Mouse (Mus musculus) liver, embryonic 13.5 days (tissue): ENCODE data around the gene Atad2b. TPM values are rescaled to one million over a fixed set of nuclear protein-coding genes. Genes with fewer than 3 reads are reported as not detected.
"Not testable (repeated sequence)": the region's sequence is repeated elsewhere in the genome, so short reads cannot be mapped to it uniquely, and the experiment has no call there.

Source experiments
- ATAC-seq: fragments of 200-750 bp; cut with Nextera tagmentation; 2 replicates; pipeline ENCODE4 v1.8.0; 2017; ENCODE audit warnings: low read depth, mild to moderate bottlenecking, moderate number of reproducible peaks, moderate library complexity
- DNase-seq: peaks from one replicate; pipeline ENCODE4 v3.0.0; 2022
- H3K27ac ChIP-seq: fragments of 300-500 bp; sonication (generic); 2 replicates; pipeline ENCODE4 v1.5.1; 2015; ENCODE audit warnings: moderate library complexity, mild to moderate bottlenecking, inconsistent platforms
- H3K27me3 ChIP-seq: fragments of 300-500 bp; sonication (generic); 2 replicates; pipeline ENCODE4 v1.6.1; 2015; ENCODE audit warnings: mild to moderate bottlenecking, inconsistent platforms
- H3K36me3 ChIP-seq: fragments of 300-500 bp; sonication (generic); 2 replicates; pipeline ENCODE4 v1.6.1; 2015; ENCODE audit warnings: mild to moderate bottlenecking, inconsistent platforms
- H3K4me1 ChIP-seq: fragments of 300-500 bp; sonication (generic); replicated peaks from 2 replicates; pipeline ENCODE4 v1.6.1; 2015; ENCODE audit warnings: inconsistent platforms
- H3K4me2 ChIP-seq: fragments of 300-500 bp; sonication (generic); 2 replicates; pipeline ENCODE4 v1.6.1; 2015; ENCODE audit warnings: inconsistent platforms, mild to moderate bottlenecking, moderate library complexity
- H3K4me3 ChIP-seq: fragments of 300-500 bp; sonication (generic); replicated peaks from 2 replicates; pipeline ENCODE4 v1.5.1; 2015; ENCODE audit warnings: mild to moderate bottlenecking, inconsistent platforms
- H3K9ac ChIP-seq: fragments of 300-500 bp; sonication (generic); 2 replicates; pipeline ENCODE4 v1.6.1; 2015; ENCODE audit warnings: mild to moderate bottlenecking, inconsistent platforms
- H3K9me3 ChIP-seq: fragments of 300-500 bp; sonication (generic); replicated peaks from 2 replicates; pipeline ENCODE4 v1.6.1; 2016; ENCODE audit warnings: inconsistent platforms
- WGBS: fragments of 180-500 bp; shearing (Covaris S2); methylation state at CpG from one replicate; pipeline ENCODE4 v1.1.7; 2015; ENCODE audit not compliant: insufficient replicate concordance; 5-methylcytosine and 5-hydroxymethylcytosine counted together
- polyA plus RNA-seq: library from polyadenylated mRNA; unstranded; fragments of >200 nt; fragmentation: Nextera tagmentation; extraction: Ambion mirVana; gene quantifications from 2 replicates; pipeline ENCODE4 v1.2.1, GENCODE M21; 2015

Gene Atad2b
- polyA plus RNA-seq, 1 experiment from 2014 or later = 5.1 TPM

DNA sequence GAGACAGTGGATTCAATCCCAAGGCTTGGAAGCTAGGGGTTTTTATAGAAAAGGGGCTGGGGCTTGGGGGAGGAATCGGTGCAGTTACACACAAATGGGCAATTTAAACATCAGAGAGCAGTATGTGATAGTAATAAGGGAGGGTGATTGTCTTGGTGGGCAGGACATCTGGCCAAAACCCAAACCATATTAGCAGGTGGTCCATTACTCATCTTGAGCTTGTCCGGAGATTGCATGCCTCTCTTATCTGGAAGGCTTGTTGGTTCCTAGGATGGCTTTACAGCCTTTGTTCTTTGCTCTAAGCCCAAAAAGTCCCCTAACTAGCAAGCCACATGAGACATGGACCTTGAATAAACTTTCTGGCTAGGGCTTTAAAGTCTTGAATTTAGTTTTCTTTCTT, 91.5 kb downstream of the Atad2b start:
- not testable (repeated sequence) for H3K27me3 ChIP-seq, H3K4me3 ChIP-seq, ATAC-seq, H3K9ac ChIP-seq, H3K9me3 ChIP-seq, DNase-seq, H3K4me1 ChIP-seq, H3K27ac ChIP-seq, H3K4me2 ChIP-seq
- H3K36me3 ChIP-seq = peaks cover 28% of the 10 kb centered on the region
- WGBS = 79% methylated on average over 2 of the region's 2 CpGs

DNA sequence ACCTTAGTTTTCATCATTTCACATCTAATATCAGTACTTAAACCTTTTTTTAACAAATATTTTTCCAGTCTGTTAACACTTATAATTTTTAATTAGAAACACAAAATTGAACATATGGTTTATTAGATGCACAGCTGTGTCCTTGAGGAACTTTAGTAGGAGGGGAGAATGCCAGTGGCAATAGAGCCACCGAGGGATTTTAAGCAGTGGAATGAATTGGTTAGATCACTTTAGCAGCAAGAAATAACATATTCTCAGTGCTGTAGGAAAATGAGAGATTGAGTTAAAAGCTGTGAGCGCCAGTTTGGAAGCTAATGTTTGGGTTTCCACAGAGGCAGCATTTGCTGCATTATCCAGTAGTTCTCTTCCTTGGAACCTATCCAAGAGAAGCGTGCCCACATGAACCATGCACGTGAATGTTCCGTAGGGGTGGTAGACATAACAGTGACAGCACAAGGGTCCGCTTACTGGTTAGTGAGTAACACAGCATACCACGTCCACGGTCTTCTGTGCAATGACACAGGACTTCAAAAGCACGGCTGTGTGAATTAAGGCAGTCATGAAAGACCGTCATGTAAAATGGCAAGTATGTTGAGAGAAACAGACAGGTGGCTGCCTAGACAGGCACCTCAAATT, 108.2 kb downstream of the Atad2b start:
- Histone ChIP-seq H3K4me1 (no peaks in the 10 kb centered on the region), H3K9me3 (no peaks in the 10 kb centered on the region), H3K4me2 (no peak overlapping the region), H3K36me3 (peaks cover 46% of the 10 kb centered on the region), H3K9ac (no peak overlapping the region), H3K27me3 (no peaks in the 10 kb centered on the region), H3K27ac (no peak overlapping the region), H3K4me3 (no peak overlapping the region)
- no peak for ATAC-seq
- 91% methylated on average over 10 of the region's 10 CpGs for WGBS
- no peak for DNase-seq

DNA sequence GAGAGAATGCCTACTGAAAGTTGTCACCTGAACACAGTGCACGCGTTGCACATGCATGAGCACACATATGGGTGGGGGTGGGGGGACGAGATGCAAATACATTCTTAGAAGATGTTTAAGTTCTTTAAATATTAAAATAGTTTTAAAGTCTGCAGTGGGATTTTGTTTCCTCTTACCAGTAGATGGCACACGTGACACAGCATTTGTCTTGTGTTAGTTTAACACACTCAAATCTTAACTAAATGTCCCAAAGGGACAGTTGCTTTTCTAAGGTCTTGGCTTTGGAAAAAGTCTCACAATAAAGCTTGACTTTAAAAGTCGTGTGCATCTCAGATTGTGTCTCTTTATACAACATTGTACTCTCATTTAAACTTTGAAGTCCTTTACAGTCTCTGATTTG, 111.9 kb downstream of the Atad2b start:
- no peak overlapping the region for H3K4me3 ChIP-seq
- H3K9me3 ChIP-seq = no peaks in the 10 kb centered on the region
- peaks cover 59% of the 10 kb centered on the region for H3K36me3 ChIP-seq
- no peak overlapping the region for H3K9ac ChIP-seq
- no peaks in the 10 kb centered on the region for H3K4me1 ChIP-seq
- ATAC-seq (no peak), DNase-seq (no peak)
- no peaks in the 10 kb centered on the region for H3K27me3 ChIP-seq
- H3K27ac ChIP-seq = no peak overlapping the region
- no peak overlapping the region for H3K4me2 ChIP-seq
- 81% methylated on average over 5 of the region's 5 CpGs for WGBS

GRCm38 (mm10) chr12:5038008-5038407, 120.9 kb downstream of the Atad2b start:
- DNase-seq = no peak
- H3K36me3 ChIP-seq = peaks cover 59% of the 10 kb centered on the region

DNA sequence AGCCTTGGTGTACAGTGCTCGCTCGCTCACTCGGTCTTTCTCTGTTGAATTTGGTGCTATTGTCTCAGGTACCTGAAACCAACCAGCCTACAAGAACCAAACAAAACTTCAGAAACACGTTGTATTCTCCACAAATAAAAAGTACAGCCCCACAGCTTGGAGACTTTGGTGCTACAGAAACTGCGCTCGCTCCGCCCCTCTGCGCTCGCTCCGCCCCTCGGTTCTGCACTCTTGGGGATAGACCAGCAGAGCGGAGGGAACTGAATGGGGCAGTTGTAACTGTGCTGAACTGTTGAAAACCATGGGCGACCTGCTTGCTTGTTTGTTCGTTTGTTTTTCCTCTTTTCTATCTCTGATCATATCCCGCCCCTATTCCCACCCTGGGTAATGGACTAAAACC, 127.0 kb downstream of the Atad2b start:
- no peak for ATAC-seq
- H3K4me3 ChIP-seq = no peak overlapping the region
- H3K27ac ChIP-seq = no peak overlapping the region
- H3K27me3 ChIP-seq = no peaks in the 10 kb centered on the region
- DNase-seq = no peak
- H3K36me3 ChIP-seq = peaks cover 24% of the 10 kb centered on the region
- H3K9me3 ChIP-seq = no peaks in the 10 kb centered on the region
- no peak overlapping the region for H3K4me2 ChIP-seq
- WGBS = 88% methylated on average over 15 of the region's 15 CpGs
- H3K4me1 ChIP-seq = no peaks in the 10 kb centered on the region
- H3K9ac ChIP-seq = no peak overlapping the region

More at GRCm38 (mm10) chr12:5038008-5038407, 120.9 kb downstream of the Atad2b start:
- no peak overlapping the region for H3K4me3 ChIP-seq
- no peaks in the 10 kb centered on the region for H3K4me1 ChIP-seq
- ATAC-seq = no peak
- no peaks in the 10 kb centered on the region for H3K9me3 ChIP-seq
- 94% methylated on average over 2 of the region's 2 CpGs for WGBS
- H3K27ac ChIP-seq = no peak overlapping the region
- H3K9ac ChIP-seq = no peak overlapping the region
- H3K27me3 ChIP-seq = no peaks in the 10 kb centered on the region
- no peak overlapping the region for H3K4me2 ChIP-seq

GRCm38 (mm10) chr12:5048104-5048503, 131.0 kb downstream of the Atad2b start:
- no peak overlapping the region for H3K4me2 ChIP-seq
- no peaks in the 10 kb centered on the region for H3K4me1 ChIP-seq

DNA sequence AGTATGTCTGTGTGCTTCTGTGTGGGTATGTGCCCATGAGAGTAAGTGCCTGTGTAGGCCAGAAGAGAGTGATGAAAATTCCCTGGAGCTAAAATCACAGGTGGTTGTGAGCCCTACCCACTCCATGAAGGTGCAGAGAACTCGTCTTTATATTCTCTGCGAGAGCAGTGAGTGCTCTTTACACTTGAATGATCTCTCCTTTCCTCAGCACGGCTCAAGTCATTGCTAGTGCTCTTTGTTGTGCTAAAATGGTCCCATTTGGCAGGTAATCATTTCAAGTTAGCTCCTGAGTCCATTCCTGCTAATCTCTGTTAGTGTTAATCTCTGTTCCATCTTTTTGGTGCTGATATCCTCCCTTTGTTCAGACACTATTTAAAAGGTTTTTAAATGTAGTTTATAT, 150.4 kb downstream of the Atad2b start:
- Histone ChIP-seq H3K4me1 (no peaks in the 10 kb centered on the region), H3K27ac (no peak overlapping the region), H3K9ac (no peak overlapping the region), H3K4me3 (no peak overlapping the region), H3K4me2 (no peak overlapping the region), H3K36me3 (no peaks in the 10 kb centered on the region), H3K27me3 (no peaks in the 10 kb centered on the region), H3K9me3 (no peaks in the 10 kb centered on the region)
- WGBS = 41% methylated on average over 3 of the region's 3 CpGs
- no peak for ATAC-seq
- DNase-seq = no peak

More at GRCm38 (mm10) chr12:5048104-5048503, 131.0 kb downstream of the Atad2b start:
- no peak for DNase-seq
- no peaks in the 10 kb centered on the region for H3K27me3 ChIP-seq
- ATAC-seq = no peak
- H3K9me3 ChIP-seq = peaks cover 23% of the 10 kb centered on the region
- H3K4me3 ChIP-seq = no peak overlapping the region
- no peak overlapping the region for H3K9ac ChIP-seq
- 94% methylated on average over 4 of the region's 4 CpGs for WGBS
- no peak overlapping the region for H3K27ac ChIP-seq
- peaks cover 15% of the 10 kb centered on the region for H3K36me3 ChIP-seq

DNA sequence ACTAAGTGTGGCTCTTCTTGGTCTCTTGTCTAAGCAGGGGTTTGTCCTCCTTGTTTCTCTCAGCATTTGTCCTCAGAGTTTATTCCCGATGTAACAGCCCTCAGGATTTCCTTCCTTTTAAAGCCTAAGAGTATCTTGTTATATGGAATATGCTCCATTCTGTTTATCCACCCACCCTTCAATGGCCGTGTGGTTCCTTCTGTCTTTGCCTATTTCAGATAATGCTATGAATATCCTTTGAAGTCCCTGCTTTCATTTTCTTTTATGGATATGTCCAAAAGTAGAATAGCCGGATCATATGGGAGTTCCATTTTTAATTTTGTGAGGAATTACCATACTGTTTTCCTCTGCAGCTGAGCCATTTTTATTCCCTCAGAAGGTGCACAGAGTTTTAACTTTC, 153.0 kb downstream of the Atad2b start:
- no peak overlapping the region for H3K9ac ChIP-seq
- no peak overlapping the region for H3K4me2 ChIP-seq
- H3K27ac ChIP-seq = no peak overlapping the region
- H3K27me3 ChIP-seq = no peaks in the 10 kb centered on the region
- no peak overlapping the region for H3K4me3 ChIP-seq
- H3K36me3 ChIP-seq = no peaks in the 10 kb centered on the region
- ATAC-seq (no peak), DNase-seq (no peak)
- H3K4me1 ChIP-seq = no peaks in the 10 kb centered on the region
- H3K9me3 ChIP-seq = no peaks in the 10 kb centered on the region
- 69% methylated on average over 3 of the region's 3 CpGs for WGBS

GRCm38 (mm10) chr12:5073191-5073590, 156.0 kb downstream of the Atad2b start:
- 71% methylated on average over 12 of the region's 12 CpGs for WGBS
- Histone ChIP-seq H3K4me2 (no peak overlapping the region), H3K27me3 (no peaks in the 10 kb centered on the region), H3K9ac (no peak overlapping the region), H3K4me1 (no peaks in the 10 kb centered on the region), H3K27ac (no peak overlapping the region), H3K9me3 (no peaks in the 10 kb centered on the region), H3K36me3 (no peaks in the 10 kb centered on the region), H3K4me3 (no peak overlapping the region)
- ATAC-seq = no peak
- no peak for DNase-seq

- 71% methylated on average over 4 of the region's 4 CpGs for WGBS
- Histone ChIP-seq H3K27me3 (no peaks in the 10 kb centered on the region), H3K4me2 (no peak overlapping the region), H3K27ac (no peak overlapping the region), H3K4me3 (no peak overlapping the region), H3K4me1 (no peaks in the 10 kb centered on the region), H3K36me3 (no peaks in the 10 kb centered on the region), H3K9me3 (no peaks in the 10 kb centered on the region), H3K9ac (no peak overlapping the region)
- ATAC-seq (no peak), DNase-seq (no peak)
Measured at GRCm38 (mm10) chr12:5081480-5081879, 164.3 kb downstream of the Atad2b start.

DNA sequence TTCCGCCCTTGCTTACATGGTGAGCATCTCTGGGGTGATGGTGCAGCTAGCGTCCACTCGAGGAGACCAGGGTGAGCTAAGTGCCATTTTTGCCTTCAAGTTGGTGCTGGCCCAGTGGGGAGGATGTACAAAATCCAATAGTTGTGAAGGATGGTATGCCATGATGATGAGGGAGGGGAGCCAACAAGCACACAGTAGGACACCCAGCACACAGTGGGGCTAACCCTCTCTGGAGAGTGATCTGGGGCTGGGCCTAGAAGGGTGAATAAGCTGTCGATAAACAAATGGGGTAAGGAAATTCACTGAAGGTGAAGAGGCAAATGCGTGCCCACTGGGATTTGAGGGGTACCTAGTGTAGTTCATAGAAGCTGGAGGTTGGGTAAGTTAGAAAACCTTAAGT, 167.6 kb downstream of the Atad2b start:
- DNase-seq (no peak), ATAC-seq (no peak)
- Histone ChIP-seq H3K4me2 (no peak overlapping the region), H3K27ac (no peak overlapping the region), H3K27me3 (no peaks in the 10 kb centered on the region), H3K4me3 (no peak overlapping the region), H3K36me3 (no peaks in the 10 kb centered on the region), H3K4me1 (no peaks in the 10 kb centered on the region), H3K9me3 (no peaks in the 10 kb centered on the region), H3K9ac (no peak overlapping the region)
- 76% methylated on average over 5 of the region's 5 CpGs for WGBS

DNA sequence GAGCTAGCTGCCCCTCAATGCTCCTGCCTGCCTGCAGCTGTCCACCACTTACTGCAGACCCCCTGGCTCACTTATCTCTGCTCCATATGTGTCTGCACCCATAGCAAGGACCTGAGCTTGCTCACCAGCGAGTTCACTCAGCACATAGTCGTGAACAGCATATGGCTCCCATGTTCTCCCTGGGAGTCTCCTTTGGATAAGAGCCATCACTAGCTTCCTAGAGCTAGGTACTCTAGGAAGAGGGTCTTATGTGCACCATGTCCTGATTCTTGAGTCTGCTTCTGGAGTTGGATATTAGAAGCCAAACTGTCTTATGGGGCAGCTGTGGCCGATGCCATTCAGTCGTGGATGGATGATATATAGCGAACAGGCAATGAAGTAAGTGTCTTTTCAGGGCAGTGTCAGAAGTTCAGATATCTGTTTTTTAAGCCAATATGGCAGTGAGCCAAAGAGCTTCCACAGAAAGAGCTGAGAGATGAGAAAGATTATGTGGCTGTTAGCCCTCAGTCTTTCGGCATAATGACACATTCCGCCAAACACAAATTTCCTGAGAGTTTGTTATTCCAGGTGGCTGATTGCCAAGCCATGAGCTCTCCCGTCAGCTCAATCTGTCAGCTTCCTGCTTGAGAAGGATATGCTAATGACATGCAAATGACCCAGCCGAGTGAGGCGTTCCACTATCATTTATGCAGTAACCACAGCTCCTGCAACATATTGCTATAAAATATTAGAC, 170.8 kb downstream of the Atad2b start:
- WGBS = 42% methylated on average over 10 of the region's 10 CpGs

More for the DNA sequence above, 170.8 kb downstream of the Atad2b start:
- no peak for DNase-seq
- no peak for ATAC-seq
- Histone ChIP-seq H3K9me3 (no peaks in the 10 kb centered on the region), H3K4me1 (no peaks in the 10 kb centered on the region), H3K27me3 (no peaks in the 10 kb centered on the region), H3K4me3 (no peak overlapping the region), H3K9ac (no peak overlapping the region), H3K4me2 (no peak overlapping the region), H3K27ac (no peak overlapping the region), H3K36me3 (no peaks in the 10 kb centered on the region)
